In the genomic region with DNA sequence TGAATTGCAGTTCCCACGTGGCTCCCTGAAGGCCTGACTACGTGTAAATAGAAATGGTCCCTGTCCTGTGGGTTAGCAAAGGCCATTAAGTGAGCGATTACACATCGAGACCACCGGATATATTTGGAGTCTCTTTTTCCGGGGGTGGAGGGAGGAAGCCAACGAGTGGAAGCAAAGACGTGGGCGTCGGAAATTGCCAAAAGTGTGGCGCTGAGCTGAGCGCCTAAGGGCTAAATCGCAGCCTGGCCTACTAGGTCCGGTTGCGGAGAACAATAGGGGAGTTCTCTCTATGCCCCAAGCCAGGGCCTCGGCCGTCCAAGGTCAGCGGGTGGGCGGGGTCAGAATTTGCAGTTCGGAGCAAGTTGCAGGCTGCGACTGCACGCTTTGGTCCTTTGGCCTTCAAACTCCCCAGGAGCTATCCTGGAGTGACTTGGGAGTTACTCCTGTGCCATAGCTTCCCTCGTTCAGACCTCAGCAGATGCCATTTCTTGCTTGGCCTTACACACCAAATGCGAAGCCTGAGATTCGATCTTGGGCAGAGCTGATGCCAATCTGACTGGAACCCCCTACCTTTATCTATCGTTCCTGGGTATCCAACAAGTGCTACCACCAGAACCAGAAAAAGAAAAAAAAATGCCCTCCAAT, we compare ENCODE assay signal across 9 mouse cellular contexts. TPM values are rescaled to one million over a fixed set of nuclear protein-coding genes. Genes with fewer than 3 reads are reported as not detected.
A peak's percentile ranks its signal among the peaks of the same experiment; 100 is the strongest.
DNase-seq lines count a peak whose midpoint lies in the region; ATAC-seq lines count a peak whose summit lies in the region.
"Had no signal": no experiment of that assay in that cellular context is flagged by ENCODE, and none has a peak within 500 bp of the region (broad histone marks: within the 10 kb centered on the region; RNA-seq: fewer than 3 reads in every experiment).

No protein-coding gene starts in this region.

- no peak overlapping the region for H3K9ac ChIP-seq in heart, embryonic 11.5 days (ENCODE audit: low read depth, low read length)
- no peak overlapping the region for H3K9ac ChIP-seq in intestine, embryonic 14.5 days (ENCODE audit: low read length)

- no peak for ATAC-seq in heart, embryonic 11.5 days (replicated peaks; ENCODE audit: insufficient number of reproducible peaks, low FRiP score, low TSS enrichment)
- ATAC-seq in intestine, embryonic 14.5 days (replicated peaks; ENCODE audit: low FRiP score, low TSS enrichment, low read depth) = no peak
- ATAC-seq: Patski had no signal

- 3% methylated on average over 26 of the region's 26 CpGs for WGBS in heart, embryonic 11.5 days (ENCODE audit: insufficient replicate concordance)
- 7% methylated on average over 26 of the region's 26 CpGs for WGBS in intestine, embryonic 14.5 days

- no peaks in the 10 kb centered on the region for H3K36me3 ChIP-seq in heart, embryonic 11.5 days (ENCODE audit: control insufficient read depth, insufficient read depth, low read length)
- H3K36me3 ChIP-seq in intestine, embryonic 14.5 days (ENCODE audit: control insufficient read depth, insufficient read depth, low read length) = no peaks in the 10 kb centered on the region

- H3K27me3 ChIP-seq in heart, embryonic 11.5 days (ENCODE audit: control insufficient read depth, insufficient read depth, low read length) = peaks cover 49% of the 10 kb centered on the region
- peaks cover 71% of the 10 kb centered on the region for H3K27me3 ChIP-seq in intestine, embryonic 14.5 days (replicated peaks; ENCODE audit: control insufficient read depth, insufficient read depth, low read length)
- H3K27me3 ChIP-seq: Patski had no signal

- intact Hi-C loops in heart, postnatal 36 days (cut with DNase I) = loop anchor here (2.0 to 5.0 kb wide), 3 partner anchors 153 to 973 kb away; partner anchors contain the start of gene Cox10
- intact Hi-C loops in left cerebral cortex, postnatal 10 days (cut with DNase I) = loop anchor here (5.0 to 10.0 kb wide), 5 partner anchors 153 to 973 kb away; partner anchors contain the start of genes Cox10, F930015N05Rik and Hs3st3a1

- peaks cover 12% of the 10 kb centered on the region for H3K4me1 ChIP-seq in heart, embryonic 11.5 days (ENCODE audit: control insufficient read depth, insufficient read depth, low read length)
- peaks cover 13% of the 10 kb centered on the region for H3K4me1 ChIP-seq in intestine, embryonic 14.5 days (replicated peaks; ENCODE audit: control insufficient read depth, insufficient read depth, low read length)

- H3K9me3 ChIP-seq in heart, embryonic 11.5 days (replicated peaks; ENCODE audit: control insufficient read depth, low read length) = no peaks in the 10 kb centered on the region
- H3K9me3 ChIP-seq in intestine, embryonic 14.5 days (ENCODE audit: control insufficient read depth, low read length) = no peaks in the 10 kb centered on the region

- H3K27ac ChIP-seq in heart, embryonic 11.5 days (ENCODE audit: low read depth, low read length) = no peak overlapping the region
- H3K27ac ChIP-seq in intestine, embryonic 14.5 days (ENCODE audit: low read depth) = no peak overlapping the region

- peak overlapping the region; percentile 43; the same call in 1 of the 2 replicates for H3K4me3 ChIP-seq in heart, embryonic 11.5 days (ENCODE audit: low read depth, low read length)
- peak overlapping the region; percentile 10; the same call in 1 of the 2 replicates for H3K4me3 ChIP-seq in intestine, embryonic 14.5 days (ENCODE audit: low read depth, low read length)

- H3K4me2 ChIP-seq in heart, embryonic 11.5 days = peak overlapping the region; percentile 92
- peak overlapping the region; percentile 92; the same call in 1 of the 2 replicates for H3K4me2 ChIP-seq in intestine, embryonic 14.5 days (ENCODE audit: low read length)

- no peak for DNase-seq in heart, postnatal 36 days
- peak; percentile 65 for DNase-seq in R1 (ENCODE audit: low read depth, low spot score)
- DNase-seq in intestine, embryonic 14.5 days (ENCODE audit: low spot score) = peak; percentile 67
- peak; percentile 20 for DNase-seq in lung, postnatal 36 days
- DNase-seq in left cerebral cortex, postnatal 10 days (ENCODE audit: extremely low spot score in 1 of 2, low spot score in 2 of 2) = no peak
- DNase-seq in frontal cortex, postnatal 10 days (ENCODE audit: low spot score in 2 of 2) = no peak
- no peak for DNase-seq in spleen, adult 12 weeks (ENCODE audit: low spot score)

RNA-seq across cellular contexts. Expression of gene Hs3st3b1, which starts 2.3 kb away (rescaled TPM):
- 4.2 and 5.3 TPM in 2 replicates for polyA plus RNA-seq in heart, embryonic 11.5 days (2014; fragmentation: Nextera tagmentation; extraction: Ambion mirVana)
- 1 to 10 TPM in 1 of 2 experiments, under 1 TPM in 1; 0.89 to 1.1 TPM for total RNA-seq in heart, postnatal 36 days (2021)
- 5.3 and 5.9 TPM in 2 replicates for polyA plus RNA-seq in intestine, embryonic 14.5 days (2014; fragmentation: Nextera tagmentation; extraction: Ambion mirVana)
- total RNA-seq in left cerebral cortex, postnatal 10 days (2021) = 1 to 10 TPM in 1 of 2 experiments, under 1 TPM in 1; 0.89 to 1.1 TPM

Comparison
In these comparisons a context has a peak if more than half of its experiments do, and no peak if none do; other contexts are left out.
1. DNase-seq: peak in R1 (single experiment), intestine, embryonic 14.5 days (single experiment) and lung, postnatal 36 days (single experiment); none in heart, postnatal 36 days (0 of 2), left cerebral cortex, postnatal 10 days (0 of 2), frontal cortex, postnatal 10 days (0 of 2) and spleen, adult 12 weeks (single experiment).